Mouse (Mus musculus) liver, postnatal 0 days (tissue): Measurements from ENCODE around the gene Gm42669.

Experiments
- CTCF ChIP-seq: sonication (generic); IDR thresholded peaks from 2 replicates; pipeline ENCODE4 v1.5.1; 2016; ENCODE audit warnings: antibody characterized with exemption, low read depth
- EP300 ChIP-seq: IDR thresholded peaks from 2 replicates; pipeline ENCODE4 v1.6.1; 2016; ENCODE audit warnings: antibody characterized with exemption, low read depth, mild to moderate bottlenecking

DNA sequence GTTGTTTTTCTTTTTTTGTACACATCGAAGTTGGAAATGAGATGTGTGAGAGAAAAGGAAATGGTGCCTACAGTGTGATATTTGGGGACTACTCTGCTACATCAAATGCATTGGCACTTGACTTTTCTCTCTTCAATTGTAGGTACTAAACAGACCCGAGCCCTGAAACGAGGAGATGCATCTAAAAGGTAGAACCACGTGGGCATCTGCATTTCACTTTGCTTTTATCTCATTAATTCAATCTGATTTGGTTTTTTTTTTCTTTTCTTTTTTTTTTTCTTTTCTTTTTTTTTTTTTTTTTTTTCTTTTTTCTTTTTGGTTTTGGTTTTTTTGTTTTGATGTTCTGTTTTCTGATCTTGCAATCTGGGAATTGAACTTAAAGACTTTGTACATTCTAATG is 91.0 kb downstream of the Gm42669 start:
- TF ChIP-seq CTCF (no peak), EP300 (no peak)
